Mouse (Mus musculus) testis, adult 2 months (tissue): ENCODE data around the gene Zdhhc16. TPM values are rescaled to one million over a fixed set of nuclear protein-coding genes. Genes with fewer than 3 reads are reported as not detected.

Experiments
- H3K27ac ChIP-seq: fragments of 200-500 bp; 2 replicates; pipeline ENCODE4 v1.5.1; 2012; ENCODE audit warnings: low read depth, low read length; ENCODE audit not compliant: control insufficient read depth, insufficient read depth
- H3K27me3 ChIP-seq: fragments of 200-500 bp; 2 replicates; pipeline ENCODE4 v1.6.1; 2012; ENCODE audit warnings: mild to moderate bottlenecking, low read length, moderate library complexity; ENCODE audit not compliant: control insufficient read depth, insufficient read depth
- H3K36me3 ChIP-seq: fragments of 200-500 bp; 2 replicates; pipeline ENCODE4 v1.6.1; 2012; ENCODE audit warnings: mild to moderate bottlenecking, low read length; ENCODE audit not compliant: control insufficient read depth, insufficient read depth
- H3K4me1 ChIP-seq: fragments of 200-500 bp; 2 replicates; pipeline ENCODE4 v1.6.1; 2012; ENCODE audit warnings: low read length; ENCODE audit not compliant: control insufficient read depth, insufficient read depth
- H3K4me3 ChIP-seq: fragments of 200-500 bp; 2 replicates; pipeline ENCODE4 v1.5.1; 2012; ENCODE audit warnings: low read depth, mild to moderate bottlenecking, low read length, moderate library complexity, mixed read lengths; ENCODE audit not compliant: control insufficient read depth
- CTCF ChIP-seq: fragments of 200-500 bp; IDR thresholded peaks from 2 replicates; pipeline ENCODE4 v1.5.1; 2012; ENCODE audit warnings: low read depth, mild to moderate bottlenecking, inconsistent platforms, low read length, moderate library complexity; ENCODE audit not compliant: control insufficient read depth, insufficient read depth, insufficient replicate concordance
- POLR2A ChIP-seq: fragments of 200-500 bp; IDR thresholded peaks from 2 replicates; pipeline ENCODE4 v1.6.1; 2012; ENCODE audit warnings: low read depth, mild to moderate bottlenecking, inconsistent platforms, low read length, moderate library complexity; ENCODE audit not compliant: control insufficient read depth
- polyA plus RNA-seq: library from polyadenylated mRNA; depleted of rRNA; stranded (reverse); fragments of >200 nt; gene quantifications from 2 replicates; pipeline ENCODE4 v1.2.3, GENCODE M21; 2012

Gene Zdhhc16
- polyA plus RNA-seq, 1 experiment: 44.9 TPM

- no peak for TF ChIP-seq POLR2A
- no peak for TF ChIP-seq CTCF
- H3K27ac ChIP-seq: no peak overlapping the region
Measured at GRCm38 (mm10) chr19:41943841-41944240, 10.6 kb downstream of the Zdhhc16 start.

GRCm38 (mm10) chr19:41952287-41952686, 19.0 kb downstream of the Zdhhc16 start:
- Histone ChIP-seq H3K4me3 (no peak overlapping the region), H3K36me3 (peaks cover 5% of the 10 kb centered on the region), H3K27me3 (no peaks in the 10 kb centered on the region), H3K4me1 (no peaks in the 10 kb centered on the region), H3K27ac (no peak overlapping the region)
- TF ChIP-seq CTCF (no peak), POLR2A (no peak)

More at GRCm38 (mm10) chr19:41943841-41944240, 10.6 kb downstream of the Zdhhc16 start:
- Histone ChIP-seq H3K4me1 (no peaks in the 10 kb centered on the region), H3K4me3 (no peak overlapping the region), H3K27me3 (no peaks in the 10 kb centered on the region), H3K36me3 (peaks cover 3% of the 10 kb centered on the region)

GRCm38 (mm10) chr19:41953574-41953973, 20.3 kb downstream of the Zdhhc16 start:
- Histone ChIP-seq H3K27ac (no peak overlapping the region), H3K36me3 (peaks cover 5% of the 10 kb centered on the region), H3K4me3 (no peak overlapping the region), H3K27me3 (no peaks in the 10 kb centered on the region), H3K4me1 (no peaks in the 10 kb centered on the region)
- TF ChIP-seq CTCF: no peak
- no peak for TF ChIP-seq POLR2A

- Histone ChIP-seq H3K27ac (no peak overlapping the region), H3K27me3 (no peaks in the 10 kb centered on the region), H3K4me3 (no peak overlapping the region), H3K4me1 (peaks cover 2% of the 10 kb centered on the region; the same call in 1 of the 2 replicates), H3K36me3 (no peaks in the 10 kb centered on the region)
- TF ChIP-seq CTCF (no peak), POLR2A (no peak)
Measured at GRCm38 (mm10) chr19:41969618-41970017, 36.3 kb downstream of the Zdhhc16 start.

- H3K27ac ChIP-seq: no peak overlapping the region
- peaks cover 4% of the 10 kb centered on the region; the same call in 1 of the 2 replicates for H3K4me1 ChIP-seq
- TF ChIP-seq POLR2A (no peak), CTCF (no peak)
- no peak overlapping the region for H3K4me3 ChIP-seq
- no peaks in the 10 kb centered on the region for H3K36me3 ChIP-seq
- H3K27me3 ChIP-seq: no peaks in the 10 kb centered on the region
Measured at GRCm38 (mm10) chr19:41973891-41974794, 40.9 kb downstream of the Zdhhc16 start.

- Histone ChIP-seq H3K4me1 (peaks cover 3% of the 10 kb centered on the region), H3K27me3 (no peaks in the 10 kb centered on the region), H3K36me3 (peaks cover 1% of the 10 kb centered on the region), H3K27ac (peak overlapping the region; percentile 90), H3K4me3 (peak overlapping the region; percentile 89)
- TF ChIP-seq CTCF (no peak), POLR2A (no peak)
Measured at GRCm38 (mm10) chr19:41980422-41980818, 47.1 kb downstream of the Zdhhc16 start.

GRCm38 (mm10) chr19:41980819-41981594, 47.7 kb downstream of the Zdhhc16 start, which contains the start of gene Mms19:
Mms19 (minus strand) TSS chr19:41981157.
- Histone ChIP-seq H3K36me3 (peaks cover 1% of the 10 kb centered on the region), H3K4me1 (peaks cover 3% of the 10 kb centered on the region)

More at GRCm38 (mm10) chr19:41980819-41981594, 47.7 kb downstream of the Zdhhc16 start, which contains the start of gene Mms19:
- Histone ChIP-seq H3K27me3 (no peaks in the 10 kb centered on the region), H3K27ac (peak within 1 kb of the TSS; percentile 90), H3K4me3 (peak within 1 kb of the TSS; percentile 89)
- TF ChIP-seq POLR2A (peak; percentile 85), CTCF (no peak)
